Mouse (Mus musculus): ENCODE data around the gene Dapp1.

Gene Dapp1

GRCm38 (mm10) chr3:137981382-137981750, at the start of gene Dapp1:
Gene Dapp1, minus strand, starts transcription at chr3:137981545.
- DNase-seq (ENCODE audit: low spot score in 2 of 2), result peak; percentile 18 to 24

GRCm38 (mm10) chr3:138030563-138030962, 49.2 kb upstream of the Dapp1 start:
- no peak for DNase-seq (ENCODE audit: low spot score in 2 of 2)

- no peak for DNase-seq (ENCODE audit: low spot score in 2 of 2)
Measured at GRCm38 (mm10) chr3:138029351-138029750, 48.0 kb upstream of the Dapp1 start.

- DNase-seq (ENCODE audit: low spot score in 2 of 2), result no peak
Measured at GRCm38 (mm10) chr3:138027575-138028362, 46.4 kb upstream of the Dapp1 start.

GRCm38 (mm10) chr3:138026286-138026685, 44.9 kb upstream of the Dapp1 start:
- peak; percentile 18 to 26 for DNase-seq (ENCODE audit: low spot score in 2 of 2)

GRCm38 (mm10) chr3:138022651-138023050, 41.3 kb upstream of the Dapp1 start:
- no peak for DNase-seq (ENCODE audit: low spot score in 2 of 2)

GRCm38 (mm10) chr3:138022003-138022402, 40.7 kb upstream of the Dapp1 start:
- DNase-seq (ENCODE audit: low spot score in 2 of 2), result no peak

GRCm38 (mm10) chr3:138016810-138017209, 35.5 kb upstream of the Dapp1 start:
- DNase-seq (ENCODE audit: low spot score in 2 of 2), result no peak

- DNase-seq (ENCODE audit: low spot score in 2 of 2), result no peak
Measured at GRCm38 (mm10) chr3:138014725-138015124, 33.4 kb upstream of the Dapp1 start.

GRCm38 (mm10) chr3:138012351-138012750, 31.0 kb upstream of the Dapp1 start:
- no peak for DNase-seq (ENCODE audit: low spot score in 2 of 2)

GRCm38 (mm10) chr3:138008152-138008551, 26.8 kb upstream of the Dapp1 start:
- no peak for DNase-seq (ENCODE audit: low spot score in 2 of 2)

- DNase-seq (ENCODE audit: low spot score in 2 of 2), result no peak
Measured at GRCm38 (mm10) chr3:138006896-138007295, 25.6 kb upstream of the Dapp1 start.

- no peak for DNase-seq (ENCODE audit: low spot score in 2 of 2)
Measured at GRCm38 (mm10) chr3:138003264-138003663, 21.9 kb upstream of the Dapp1 start.

GRCm38 (mm10) chr3:138002545-138002944, 21.2 kb upstream of the Dapp1 start:
- no peak for DNase-seq (ENCODE audit: low spot score in 2 of 2)

GRCm38 (mm10) chr3:138001865-138002264, 20.5 kb upstream of the Dapp1 start:
- DNase-seq (ENCODE audit: low spot score in 2 of 2), result no peak

- DNase-seq (ENCODE audit: low spot score in 2 of 2), result peak in 1 of 2 experiments; percentile 18
Measured at GRCm38 (mm10) chr3:138000724-138001069, 19.4 kb upstream of the Dapp1 start.

- DNase-seq (ENCODE audit: low spot score in 2 of 2), result no peak
Measured at GRCm38 (mm10) chr3:138000062-138000723, 18.8 kb upstream of the Dapp1 start.

GRCm38 (mm10) chr3:137999224-137999790, 18.0 kb upstream of the Dapp1 start:
- DNase-seq (ENCODE audit: low spot score in 2 of 2), result no peak

- no peak for DNase-seq (ENCODE audit: low spot score in 2 of 2)
Measured at GRCm38 (mm10) chr3:137998491-137999223, 17.3 kb upstream of the Dapp1 start.

- no peak for DNase-seq (ENCODE audit: low spot score in 2 of 2)
Measured at GRCm38 (mm10) chr3:137995486-137995885, 14.1 kb upstream of the Dapp1 start.

GRCm38 (mm10) chr3:137994196-137994595, 12.9 kb upstream of the Dapp1 start:
- no peak for DNase-seq (ENCODE audit: low spot score in 2 of 2)

GRCm38 (mm10) chr3:137992366-137992765, 11.0 kb upstream of the Dapp1 start:
- DNase-seq (ENCODE audit: low spot score in 2 of 2), result no peak

Measured in frontal cortex, postnatal 10 days (tissue).